Mouse (Mus musculus): ENCODE results near the gene 4933407L21Rik.

- TF ChIP-seq MAFK (IDR thresholded peaks at IDR 0.05; ENCODE audit: insufficient read depth, low read depth, low read length) (no peak), ZNF384 (IDR thresholded peaks at IDR 0.05; ENCODE audit: low read depth, low read length) (no peak)
Observed at GRCm38 (mm10) chr1:85965856-85966255, 37.6 kb downstream of the 4933407L21Rik start.
